Mouse (Mus musculus): ENCODE measurements around the gene Rhoc. TPM values are rescaled to one million over a fixed set of nuclear protein-coding genes. Genes with fewer than 3 reads are reported as not detected.
A peak's percentile ranks its signal among the peaks of the same experiment; 100 is the strongest.

Rhoc gene
- polyA plus RNA-seq, 1 experiment from 2014 or later, result 107 TPM

- peaks cover 89% of the 10 kb centered on the region for H3K27me3 ChIP-seq (ENCODE audit: insufficient read depth, poor library complexity, severe bottlenecking)
- H3K4me1 ChIP-seq (replicated peaks), result peaks cover 14% of the 10 kb centered on the region
- WGBS, result 69% methylated on average over 3 of the region's 3 CpGs
- no peak for DNase-seq (ENCODE audit: low spot score)
- no peak overlapping the region for H3K4me3 ChIP-seq
- H3K36me3 ChIP-seq, result no peaks in the 10 kb centered on the region
- no peaks in the 10 kb centered on the region for H3K9me3 ChIP-seq
- H3K27ac ChIP-seq, result no peak overlapping the region
Measured at GRCm38 (mm10) chr3:104770918-104771317, 17.3 kb upstream of the Rhoc start.

- H3K4me3 ChIP-seq, result no peak overlapping the region
- 66% methylated on average over 6 of the region's 6 CpGs for WGBS
- H3K36me3 ChIP-seq, result no peaks in the 10 kb centered on the region
- DNase-seq (ENCODE audit: low spot score), result no peak
- H3K27ac ChIP-seq, result no peak overlapping the region
- H3K27me3 ChIP-seq (ENCODE audit: insufficient read depth, poor library complexity, severe bottlenecking), result peaks cover 89% of the 10 kb centered on the region
- no peaks in the 10 kb centered on the region for H3K9me3 ChIP-seq
- H3K4me1 ChIP-seq (replicated peaks), result peaks cover 20% of the 10 kb centered on the region
Measured at GRCm38 (mm10) chr3:104771460-104771859, 16.7 kb upstream of the Rhoc start.

- Histone ChIP-seq H3K4me1 (replicated peaks) (peaks cover 29% of the 10 kb centered on the region), H3K36me3 (no peaks in the 10 kb centered on the region), H3K4me3 (no peak overlapping the region), H3K27me3 (ENCODE audit: insufficient read depth, poor library complexity, severe bottlenecking) (peaks cover 94% of the 10 kb centered on the region), H3K9me3 (no peaks in the 10 kb centered on the region), H3K27ac (no peak overlapping the region)
- no peak for DNase-seq (ENCODE audit: low spot score)
- 79% methylated on average over 7 of the region's 7 CpGs for WGBS
Measured at GRCm38 (mm10) chr3:104773301-104773700, 14.9 kb upstream of the Rhoc start.

- peaks cover 98% of the 10 kb centered on the region for H3K27me3 ChIP-seq (ENCODE audit: insufficient read depth, poor library complexity, severe bottlenecking)
- 1% methylated on average over 20 of the region's 20 CpGs for WGBS
Measured at GRCm38 (mm10) chr3:104777342-104777741, 10.8 kb upstream of the Rhoc start.

GRCm38 (mm10) chr3:104779949-104780348 is 8.2 kb upstream of the Rhoc start:
- 3% methylated on average over 7 of the region's 7 CpGs for WGBS
- H3K27me3 ChIP-seq (ENCODE audit: insufficient read depth, poor library complexity, severe bottlenecking), result peaks cover 98% of the 10 kb centered on the region
- H3K27ac ChIP-seq, result no peak overlapping the region
- no peak overlapping the region for H3K4me3 ChIP-seq
- peaks cover 33% of the 10 kb centered on the region for H3K4me1 ChIP-seq (replicated peaks)
- no peaks in the 10 kb centered on the region for H3K9me3 ChIP-seq
- H3K36me3 ChIP-seq, result no peaks in the 10 kb centered on the region
- DNase-seq (ENCODE audit: low spot score), result peak; percentile 82

More at GRCm38 (mm10) chr3:104777342-104777741, 10.8 kb upstream of the Rhoc start:
- no peak overlapping the region for H3K27ac ChIP-seq
- H3K9me3 ChIP-seq, result no peaks in the 10 kb centered on the region
- DNase-seq (ENCODE audit: low spot score), result peak; percentile 66
- peaks cover 36% of the 10 kb centered on the region for H3K4me1 ChIP-seq (replicated peaks)
- H3K4me3 ChIP-seq, result peak overlapping the region; percentile 47
- no peaks in the 10 kb centered on the region for H3K36me3 ChIP-seq

GRCm38 (mm10) chr3:104780561-104781420 is 7.4 kb upstream of the Rhoc start, which contains the start of gene Ppm1j:
Gene Ppm1j, plus strand, starts transcription at chr3:104781056.
- Histone ChIP-seq H3K4me3 (peak within 1 kb of the TSS; percentile 61), H3K36me3 (no peaks in the 10 kb centered on the region), H3K9me3 (no peaks in the 10 kb centered on the region), H3K4me1 (replicated peaks) (peaks cover 32% of the 10 kb centered on the region), H3K27ac (peak within 1 kb of the TSS; percentile 23; the same call in 1 of the 2 replicates), H3K27me3 (ENCODE audit: insufficient read depth, poor library complexity, severe bottlenecking) (peaks cover 100% of the 10 kb centered on the region)
- peak; percentile 59 for DNase-seq (ENCODE audit: low spot score)
- WGBS, result under 1% methylated on average over 56 of the region's 56 CpGs

- Histone ChIP-seq H3K4me1 (replicated peaks) (peaks cover 25% of the 10 kb centered on the region), H3K9me3 (no peaks in the 10 kb centered on the region), H3K36me3 (no peaks in the 10 kb centered on the region), H3K27me3 (ENCODE audit: insufficient read depth, poor library complexity, severe bottlenecking) (peaks cover 100% of the 10 kb centered on the region), H3K4me3 (peak within 1 kb of the TSS; percentile 61), H3K27ac (peak within 1 kb of the TSS; percentile 23; the same call in 1 of the 2 replicates)
- peak; percentile 33 for DNase-seq (ENCODE audit: low spot score)
- WGBS, result under 1% methylated on average over 26 of the region's 26 CpGs
Measured at GRCm38 (mm10) chr3:104781471-104781903, 6.7 kb upstream of the Rhoc start, which contains the start of gene Fam19a3. Gene Fam19a3, minus strand, starts transcription at chr3:104781840.

GRCm38 (mm10) chr3:104782061-104782681 is 6.0 kb upstream of the Rhoc start:
- peak overlapping the region; percentile 61 for H3K4me3 ChIP-seq
- no peaks in the 10 kb centered on the region for H3K9me3 ChIP-seq
- 18% methylated on average over 12 of the region's 12 CpGs for WGBS
- peaks cover 100% of the 10 kb centered on the region for H3K27me3 ChIP-seq (ENCODE audit: insufficient read depth, poor library complexity, severe bottlenecking)
- H3K4me1 ChIP-seq (replicated peaks), result peaks cover 20% of the 10 kb centered on the region
- H3K27ac ChIP-seq, result no peak overlapping the region
- no peak for DNase-seq (ENCODE audit: low spot score)
- no peaks in the 10 kb centered on the region for H3K36me3 ChIP-seq

- WGBS, result 41% methylated on average over 14 of the region's 14 CpGs
Measured at GRCm38 (mm10) chr3:104783971-104784500, 4.1 kb upstream of the Rhoc start.

GRCm38 (mm10) chr3:104785284-104785683 is 2.9 kb upstream of the Rhoc start:
- DNase-seq (ENCODE audit: low spot score), result no peak
- peaks cover 38% of the 10 kb centered on the region for H3K4me1 ChIP-seq (replicated peaks)
- peaks cover 90% of the 10 kb centered on the region for H3K27me3 ChIP-seq (ENCODE audit: insufficient read depth, poor library complexity, severe bottlenecking)
- no peak overlapping the region for H3K4me3 ChIP-seq
- H3K27ac ChIP-seq, result no peak overlapping the region
- H3K36me3 ChIP-seq, result no peaks in the 10 kb centered on the region
- H3K9me3 ChIP-seq, result no peaks in the 10 kb centered on the region
- WGBS, result 91% methylated on average over 6 of the region's 6 CpGs

More at GRCm38 (mm10) chr3:104783971-104784500, 4.1 kb upstream of the Rhoc start:
- peaks cover 92% of the 10 kb centered on the region for H3K27me3 ChIP-seq (ENCODE audit: insufficient read depth, poor library complexity, severe bottlenecking)
- H3K4me1 ChIP-seq (replicated peaks), result peaks cover 25% of the 10 kb centered on the region
- H3K4me3 ChIP-seq, result no peak overlapping the region
- no peaks in the 10 kb centered on the region for H3K36me3 ChIP-seq
- no peaks in the 10 kb centered on the region for H3K9me3 ChIP-seq
- no peak overlapping the region for H3K27ac ChIP-seq
- no peak for DNase-seq (ENCODE audit: low spot score)

- Histone ChIP-seq H3K27ac (peak overlapping the region; percentile 89), H3K4me3 (peak overlapping the region; percentile 70), H3K4me1 (replicated peaks) (peaks cover 51% of the 10 kb centered on the region), H3K36me3 (peaks cover 16% of the 10 kb centered on the region), H3K9me3 (no peaks in the 10 kb centered on the region), H3K27me3 (ENCODE audit: insufficient read depth, poor library complexity, severe bottlenecking) (peaks cover 58% of the 10 kb centered on the region)
- WGBS, result under 1% methylated on average over 52 of the region's 52 CpGs
- peak; percentile 87 for DNase-seq (ENCODE audit: low spot score)
Measured at GRCm38 (mm10) chr3:104788561-104789311, 561 bp downstream of the Rhoc start.

- no peak for DNase-seq (ENCODE audit: low spot score)
- WGBS, result 2% methylated on average over 10 of the region's 10 CpGs
- Histone ChIP-seq H3K9me3 (no peaks in the 10 kb centered on the region), H3K27me3 (ENCODE audit: insufficient read depth, poor library complexity, severe bottlenecking) (peaks cover 53% of the 10 kb centered on the region), H3K4me1 (replicated peaks) (peaks cover 56% of the 10 kb centered on the region), H3K4me3 (peak overlapping the region; percentile 70), H3K27ac (peak overlapping the region; percentile 89), H3K36me3 (peaks cover 20% of the 10 kb centered on the region)
Measured at GRCm38 (mm10) chr3:104789312-104789605, 1.1 kb downstream of the Rhoc start.

Measured in hindbrain, embryonic 10.5 days (tissue).